Mouse (Mus musculus) layer of hippocampus, adult 8-10 months (tissue): ENCODE results near the gene Gm49358. TPM values are rescaled to one million over a fixed set of nuclear protein-coding genes. Genes with fewer than 3 reads are reported as not detected.

Experiments used
- DNase-seq, 2 experiments: peaks; one replicate each; pipeline ENCODE4 v3.0.0; 2022; ENCODE audit warnings: low spot score in 2 of 2
- total RNA-seq, 4 experiments: library from RNA; stranded (reverse); gene quantifications; 2 replicates each; pipeline ENCODE4 v1.2.4; 2022

Gene Gm49358
- total RNA-seq, 4 experiments from 2014 or later, result 28.9 to 57.9 (median 42.3) TPM

- no peak for DNase-seq
Observed at GRCm38 (mm10) chr10:86808013-86808758, 44.4 kb downstream of the Gm49358 start.

GRCm38 (mm10) chr10:86810000-86810399 lies 46.2 kb downstream of the Gm49358 start:
- peak; percentile 56 for DNase-seq

GRCm38 (mm10) chr10:86810612-86811011 lies 46.8 kb downstream of the Gm49358 start:
- DNase-seq, result no peak

- DNase-seq, result no peak
Observed at GRCm38 (mm10) chr10:86814292-86815131, 50.7 kb downstream of the Gm49358 start.

- no peak for DNase-seq
Observed at GRCm38 (mm10) chr10:86815133-86815532, 51.4 kb downstream of the Gm49358 start.

GRCm38 (mm10) chr10:86819649-86820165 lies 55.9 kb downstream of the Gm49358 start:
- peak in 1 of 2 experiments; percentile 39 for DNase-seq

GRCm38 (mm10) chr10:86821014-86821413 lies 57.2 kb downstream of the Gm49358 start:
- DNase-seq, result no peak

- no peak for DNase-seq
Observed at GRCm38 (mm10) chr10:86824093-86824492, 60.3 kb downstream of the Gm49358 start.

- DNase-seq, result no peak
Observed at GRCm38 (mm10) chr10:86824871-86825270, 61.1 kb downstream of the Gm49358 start.

- DNase-seq, result no peak
Observed at GRCm38 (mm10) chr10:86825871-86826522, 62.2 kb downstream of the Gm49358 start.

- DNase-seq, result no peak
Observed at GRCm38 (mm10) chr10:86826929-86827328, 63.2 kb downstream of the Gm49358 start.

- no peak for DNase-seq
Observed at GRCm38 (mm10) chr10:86828221-86829135, 64.7 kb downstream of the Gm49358 start.

GRCm38 (mm10) chr10:86829515-86829914 lies 65.7 kb downstream of the Gm49358 start:
- no peak for DNase-seq

- no peak for DNase-seq
Observed at GRCm38 (mm10) chr10:86836784-86837183, 73.0 kb downstream of the Gm49358 start.

- no peak for DNase-seq
Observed at GRCm38 (mm10) chr10:86838827-86839226, 75.1 kb downstream of the Gm49358 start.

- no peak for DNase-seq
Observed at GRCm38 (mm10) chr10:86842659-86843058, 78.9 kb downstream of the Gm49358 start.

GRCm38 (mm10) chr10:86846926-86847467 lies 83.2 kb downstream of the Gm49358 start:
- no peak for DNase-seq

- no peak for DNase-seq
Observed at GRCm38 (mm10) chr10:86849087-86849486, 85.3 kb downstream of the Gm49358 start.

- no peak for DNase-seq
Observed at GRCm38 (mm10) chr10:86849508-86849907, 85.7 kb downstream of the Gm49358 start.

- DNase-seq, result no peak
Observed at GRCm38 (mm10) chr10:86852160-86852559, 88.4 kb downstream of the Gm49358 start.
